Mouse (Mus musculus): ENCODE results near the gene Wnk4. TPM values are rescaled to one million over a fixed set of nuclear protein-coding genes. Genes with fewer than 3 reads are reported as not detected.
"Not testable (repeated sequence)": the region's sequence is repeated elsewhere in the genome, so short reads cannot be mapped to it uniquely, and the experiment has no call there.

Wnk4 gene
- polyA plus RNA-seq, 1 experiment from 2014 or later = 4.8 TPM

GRCm38 (mm10) chr11:101315082-101315650 is 54.8 kb downstream of the Wnk4 start:
- no peaks in the 10 kb centered on the region for H3K27me3 ChIP-seq
- H3K4me1 ChIP-seq = peaks cover 21% of the 10 kb centered on the region
- H3K27ac ChIP-seq (replicated peaks) = peak overlapping the region; percentile 76
- H3K4me2 ChIP-seq (replicated peaks) = peak overlapping the region; percentile 98
- peaks cover 25% of the 10 kb centered on the region for H3K36me3 ChIP-seq
- peak overlapping the region; percentile 79 for H3K4me3 ChIP-seq
- no peaks in the 10 kb centered on the region for H3K9me3 ChIP-seq
- ATAC-seq (replicated peaks) = no peak; the same call in 1 of the 2 replicates
- 83% methylated on average over 8 of the region's 8 CpGs for WGBS
- H3K9ac ChIP-seq (replicated peaks) = peak overlapping the region; percentile 87

- H3K27ac ChIP-seq (replicated peaks) = peak within 1 kb of the TSS; percentile 76
- peaks cover 32% of the 10 kb centered on the region for H3K36me3 ChIP-seq
- peak within 1 kb of the TSS; percentile 87 for H3K9ac ChIP-seq (replicated peaks)
- WGBS = under 1% methylated on average over 58 of the region's 62 CpGs
- H3K9me3 ChIP-seq = no peaks in the 10 kb centered on the region
- H3K4me1 ChIP-seq = peaks cover 21% of the 10 kb centered on the region
- no peaks in the 10 kb centered on the region for H3K27me3 ChIP-seq
- H3K4me3 ChIP-seq = peak within 1 kb of the TSS; percentile 79
- ATAC-seq (replicated peaks) = peak; percentile 94
- H3K4me2 ChIP-seq (replicated peaks) = peak within 1 kb of the TSS; percentile 98
These were observed 55.5 kb downstream of the Wnk4 start, which contains the start of gene Psme3 for GRCm38 (mm10) chr11:101315665-101316500. Psme3 (plus strand) TSS chr11:101316213.

GRCm38 (mm10) chr11:101316501-101316917 is 56.1 kb downstream of the Wnk4 start:
- Histone ChIP-seq H3K9ac (replicated peaks) (peak overlapping the region; percentile 87), H3K4me3 (peak overlapping the region; percentile 79), H3K9me3 (no peaks in the 10 kb centered on the region), H3K4me1 (peaks cover 21% of the 10 kb centered on the region), H3K27me3 (no peaks in the 10 kb centered on the region), H3K4me2 (replicated peaks) (peak overlapping the region; percentile 98), H3K36me3 (peaks cover 38% of the 10 kb centered on the region), H3K27ac (replicated peaks) (peak overlapping the region; percentile 76)
- WGBS = under 1% methylated on average over 17 of the region's 17 CpGs
- no peak; the same call in none of the 2 replicates for ATAC-seq (replicated peaks)

- Histone ChIP-seq H3K27ac (replicated peaks) (no peak overlapping the region), H3K4me2 (replicated peaks) (no peak overlapping the region), H3K9ac (replicated peaks) (no peak overlapping the region), H3K4me3 (no peak overlapping the region), H3K36me3 (peaks cover 66% of the 10 kb centered on the region), H3K4me1 (no peaks in the 10 kb centered on the region), H3K27me3 (no peaks in the 10 kb centered on the region), H3K9me3 (no peaks in the 10 kb centered on the region)
- WGBS = 8% methylated on average over 4 of the region's 4 CpGs
- ATAC-seq (replicated peaks) = peak; percentile 69
These were observed 63.2 kb downstream of the Wnk4 start for GRCm38 (mm10) chr11:101323609-101324008.

- 93% methylated on average over 5 of the region's 5 CpGs for WGBS
- no peak within 1 kb of the TSS for H3K4me3 ChIP-seq
- no peaks in the 10 kb centered on the region for H3K27me3 ChIP-seq
- no peak within 1 kb of the TSS for H3K9ac ChIP-seq (replicated peaks)
- no peak within 1 kb of the TSS for H3K4me2 ChIP-seq (replicated peaks)
- peaks cover 54% of the 10 kb centered on the region for H3K36me3 ChIP-seq
- no peak for ATAC-seq (replicated peaks)
- H3K4me1 ChIP-seq = no peaks in the 10 kb centered on the region
- no peaks in the 10 kb centered on the region for H3K9me3 ChIP-seq
- no peak within 1 kb of the TSS for H3K27ac ChIP-seq (replicated peaks)
These were observed 64.4 kb downstream of the Wnk4 start, which contains the start of gene Aoc2 for GRCm38 (mm10) chr11:101324763-101325162. Aoc2 (plus strand) TSS chr11:101325063.

- 94% methylated on average over 11 of the region's 11 CpGs for WGBS
These were observed 64.8 kb downstream of the Wnk4 start for GRCm38 (mm10) chr11:101325201-101325600.

GRCm38 (mm10) chr11:101326147-101326546 is 65.8 kb downstream of the Wnk4 start:
- Histone ChIP-seq H3K4me2 (replicated peaks) (no peak overlapping the region), H3K27me3 (no peaks in the 10 kb centered on the region), H3K4me3 (no peak overlapping the region), H3K4me1 (no peaks in the 10 kb centered on the region), H3K9ac (replicated peaks) (no peak overlapping the region), H3K9me3 (no peaks in the 10 kb centered on the region), H3K27ac (replicated peaks) (no peak overlapping the region), H3K36me3 (peaks cover 41% of the 10 kb centered on the region)
- 87% methylated on average over 11 of the region's 11 CpGs for WGBS
- ATAC-seq (replicated peaks) = no peak

More at GRCm38 (mm10) chr11:101325201-101325600, 64.8 kb downstream of the Wnk4 start:
- H3K4me2 ChIP-seq (replicated peaks); H3K4me3 ChIP-seq; ATAC-seq (replicated peaks); H3K9ac ChIP-seq (replicated peaks); H3K4me1 ChIP-seq; H3K27ac ChIP-seq (replicated peaks); H3K9me3 ChIP-seq; H3K27me3 ChIP-seq: not testable (repeated sequence)
- H3K36me3 ChIP-seq = peaks cover 50% of the 10 kb centered on the region

Other genes with a start within 250 kb of the Wnk4 start
- gene Naglu, start 190.6 kb upstream of the Wnk4 start, polyA plus RNA-seq (2015; fragmentation: Nextera tagmentation; extraction: Ambion mirVana) = 7.9 and 8.1 TPM in 2 replicates
- gene Hsd17b1, start 182.2 kb upstream of the Wnk4 start, polyA plus RNA-seq (2015; fragmentation: Nextera tagmentation; extraction: Ambion mirVana) = 0.17 and 0.27 TPM in 2 replicates
- 47.8 and 52.7 TPM in 2 replicates for gene Coasy, start 178.0 kb upstream of the Wnk4 start, polyA plus RNA-seq (2015; fragmentation: Nextera tagmentation; extraction: Ambion mirVana)
- gene Mlx, start 173.3 kb upstream of the Wnk4 start, polyA plus RNA-seq (2015; fragmentation: Nextera tagmentation; extraction: Ambion mirVana) = 92.9 and 96.5 TPM in 2 replicates
- gene Psmc3ip, start 165.1 kb upstream of the Wnk4 start, polyA plus RNA-seq (2015; fragmentation: Nextera tagmentation; extraction: Ambion mirVana) = 40.5 and 45.0 TPM in 2 replicates
- 25.1 and 27.7 TPM in 2 replicates for gene Retreg3, start 140.7 kb upstream of the Wnk4 start, polyA plus RNA-seq (2015; fragmentation: Nextera tagmentation; extraction: Ambion mirVana)
- gene Tubg1, start 140.6 kb upstream of the Wnk4 start, polyA plus RNA-seq (2015; fragmentation: Nextera tagmentation; extraction: Ambion mirVana) = 96.1 and 97.7 TPM in 2 replicates
- 31.2 and 32.8 TPM in 2 replicates for gene Tubg2, start 104.7 kb upstream of the Wnk4 start, polyA plus RNA-seq (2015; fragmentation: Nextera tagmentation; extraction: Ambion mirVana)
- gene Cntnap1, start 90.0 kb upstream of the Wnk4 start, polyA plus RNA-seq (2015; fragmentation: Nextera tagmentation; extraction: Ambion mirVana) = 0.77 and 0.98 TPM in 2 replicates
- 5.8 and 6.5 TPM in 2 replicates for gene Plekhh3, start 89.2 kb upstream of the Wnk4 start, polyA plus RNA-seq (2015; fragmentation: Nextera tagmentation; extraction: Ambion mirVana)
- 0.14 and 0.19 TPM in 2 replicates for gene Ccr10, start 85.1 kb upstream of the Wnk4 start, polyA plus RNA-seq (2015; fragmentation: Nextera tagmentation; extraction: Ambion mirVana)
- gene Ezh1, start 34.1 kb upstream of the Wnk4 start, polyA plus RNA-seq (2015; fragmentation: Nextera tagmentation; extraction: Ambion mirVana) = 19.6 and 21.4 TPM in 2 replicates
- 53.4 and 61.3 TPM in 2 replicates for gene Ramp2, start 14.5 kb upstream of the Wnk4 start, polyA plus RNA-seq (2015; fragmentation: Nextera tagmentation; extraction: Ambion mirVana)
- gene Vps25, start 6.9 kb upstream of the Wnk4 start, polyA plus RNA-seq (2015; fragmentation: Nextera tagmentation; extraction: Ambion mirVana) = 87.7 and 92.9 TPM in 2 replicates
- 1.4 and 1.5 TPM in 2 replicates for gene Cntd1, start 18.4 kb downstream of the Wnk4 start, polyA plus RNA-seq (2015; fragmentation: Nextera tagmentation; extraction: Ambion mirVana)
- 208 and 211 TPM in 2 replicates for gene Coa3, start 18.5 kb downstream of the Wnk4 start, polyA plus RNA-seq (2015; fragmentation: Nextera tagmentation; extraction: Ambion mirVana)
- gene Becn1, start 41.7 kb downstream of the Wnk4 start, polyA plus RNA-seq (2015; fragmentation: Nextera tagmentation; extraction: Ambion mirVana) = 186 and 200 TPM in 2 replicates
- 129 and 140 TPM in 2 replicates for gene Psme3, start 55.6 kb downstream of the Wnk4 start, polyA plus RNA-seq (2015; fragmentation: Nextera tagmentation; extraction: Ambion mirVana)
- 2.1 and 2.2 TPM in 2 replicates for gene Aoc2, start 64.5 kb downstream of the Wnk4 start, polyA plus RNA-seq (2015; fragmentation: Nextera tagmentation; extraction: Ambion mirVana)
- 0.05 TPM in 1 of 2 replicates, not detected in the other for gene Aoc3, start 70.0 kb downstream of the Wnk4 start, polyA plus RNA-seq (2015; fragmentation: Nextera tagmentation; extraction: Ambion mirVana)
- not detected in 2 replicates for gene G6pc, start 107.0 kb downstream of the Wnk4 start, polyA plus RNA-seq (2015; fragmentation: Nextera tagmentation; extraction: Ambion mirVana)
- 90.2 and 98.7 TPM in 2 replicates for gene Aarsd1, start 157.0 kb downstream of the Wnk4 start, polyA plus RNA-seq (2015; fragmentation: Nextera tagmentation; extraction: Ambion mirVana)
- 6.3 and 7.3 TPM in 2 replicates for gene Gm27029, start 164.2 kb downstream of the Wnk4 start, polyA plus RNA-seq (2015; fragmentation: Nextera tagmentation; extraction: Ambion mirVana)
- gene Rundc1, start 164.5 kb downstream of the Wnk4 start, polyA plus RNA-seq (2015; fragmentation: Nextera tagmentation; extraction: Ambion mirVana) = 31.7 and 32.2 TPM in 2 replicates
- 1.0 and 1.7 TPM in 2 replicates for gene Ptges3l, start 164.8 kb downstream of the Wnk4 start, polyA plus RNA-seq (2015; fragmentation: Nextera tagmentation; extraction: Ambion mirVana)
- gene Rpl27, start 181.7 kb downstream of the Wnk4 start, polyA plus RNA-seq (2015; fragmentation: Nextera tagmentation; extraction: Ambion mirVana) = 267 and 285 TPM in 2 replicates
- gene Ifi35, start 187.8 kb downstream of the Wnk4 start, polyA plus RNA-seq (2015; fragmentation: Nextera tagmentation; extraction: Ambion mirVana) = 2.4 and 3.2 TPM in 2 replicates
- gene Rnd2, start 204.4 kb downstream of the Wnk4 start, polyA plus RNA-seq (2015; fragmentation: Nextera tagmentation; extraction: Ambion mirVana) = 121 and 142 TPM in 2 replicates
- gene Vat1, start 205.7 kb downstream of the Wnk4 start, polyA plus RNA-seq (2015; fragmentation: Nextera tagmentation; extraction: Ambion mirVana) = 77.1 and 79.8 TPM in 2 replicates